Mouse (Mus musculus): ENCODE data around the gene Dapk2. TPM values are rescaled to one million over a fixed set of nuclear protein-coding genes. Genes with fewer than 3 reads are reported as not detected.

Dapk2 gene
- polyA plus RNA-seq, 1 experiment from 2014 or later: 6.0 TPM

- H3K36me3 ChIP-seq: no peaks in the 10 kb centered on the region
- no peak overlapping the region for H3K4me3 ChIP-seq
- H3K27me3 ChIP-seq: no peaks in the 10 kb centered on the region
- no peak overlapping the region for H3K4me2 ChIP-seq (replicated peaks)
- peaks cover 17% of the 10 kb centered on the region for H3K4me1 ChIP-seq
- no peak overlapping the region for H3K27ac ChIP-seq
- no peak for ATAC-seq (ENCODE audit: insufficient number of reproducible peaks, insufficient read depth, low FRiP score, low TSS enrichment)
- no peaks in the 10 kb centered on the region for H3K9me3 ChIP-seq
- H3K9ac ChIP-seq: no peak overlapping the region
- WGBS: 68% methylated on average over 5 of the region's 5 CpGs
Observed at GRCm38 (mm10) chr9:66212802-66213201, 54.8 kb downstream of the Dapk2 start.

- Histone ChIP-seq H3K4me3 (no peak overlapping the region), H3K9me3 (no peaks in the 10 kb centered on the region), H3K36me3 (no peaks in the 10 kb centered on the region), H3K4me2 (replicated peaks) (no peak overlapping the region), H3K27ac (peak overlapping the region; percentile 58; the same call in 1 of the 2 replicates), H3K4me1 (peaks cover 22% of the 10 kb centered on the region), H3K9ac (no peak overlapping the region; the same call in 1 of the 2 replicates), H3K27me3 (no peaks in the 10 kb centered on the region)
- 0 out of 2 replicates have a peak, but pooled peaks have one; percentile 32 for ATAC-seq (ENCODE audit: insufficient number of reproducible peaks, insufficient read depth, low FRiP score, low TSS enrichment)
- WGBS: 32% methylated on average over 5 of the region's 5 CpGs
Observed at GRCm38 (mm10) chr9:66213386-66214032, 55.5 kb downstream of the Dapk2 start.

GRCm38 (mm10) chr9:66215551-66215950 lies 57.5 kb downstream of the Dapk2 start:
- no peaks in the 10 kb centered on the region for H3K9me3 ChIP-seq
- peaks cover 22% of the 10 kb centered on the region for H3K4me1 ChIP-seq
- no peaks in the 10 kb centered on the region for H3K36me3 ChIP-seq
- no peak overlapping the region for H3K9ac ChIP-seq
- no peak overlapping the region for H3K27ac ChIP-seq
- H3K4me2 ChIP-seq (replicated peaks): no peak overlapping the region
- H3K27me3 ChIP-seq: no peaks in the 10 kb centered on the region
- no peak overlapping the region for H3K4me3 ChIP-seq
- no peak for ATAC-seq (ENCODE audit: insufficient number of reproducible peaks, insufficient read depth, low FRiP score, low TSS enrichment)

GRCm38 (mm10) chr9:66217970-66218369 lies 59.9 kb downstream of the Dapk2 start:
- no peak overlapping the region for H3K4me3 ChIP-seq
- peaks cover 15% of the 10 kb centered on the region for H3K4me1 ChIP-seq
- H3K9ac ChIP-seq: no peak overlapping the region
- no peaks in the 10 kb centered on the region for H3K9me3 ChIP-seq
- no peaks in the 10 kb centered on the region for H3K36me3 ChIP-seq
- 67% methylated on average over 4 of the region's 4 CpGs for WGBS
- no peaks in the 10 kb centered on the region for H3K27me3 ChIP-seq
- no peak overlapping the region for H3K27ac ChIP-seq
- no peak overlapping the region for H3K4me2 ChIP-seq (replicated peaks)
- no peak for ATAC-seq (ENCODE audit: insufficient number of reproducible peaks, insufficient read depth, low FRiP score, low TSS enrichment)

GRCm38 (mm10) chr9:66218917-66219725 lies 61.1 kb downstream of the Dapk2 start:
- ATAC-seq (ENCODE audit: insufficient number of reproducible peaks, insufficient read depth, low FRiP score, low TSS enrichment): peak; percentile 52; the same call in 1 of the 2 replicates
- Histone ChIP-seq H3K27me3 (no peaks in the 10 kb centered on the region), H3K9me3 (no peaks in the 10 kb centered on the region), H3K4me3 (no peak overlapping the region), H3K36me3 (no peaks in the 10 kb centered on the region), H3K27ac (no peak overlapping the region), H3K4me2 (replicated peaks) (no peak overlapping the region), H3K9ac (no peak overlapping the region), H3K4me1 (peaks cover 6% of the 10 kb centered on the region)
- WGBS: 76% methylated on average over 10 of the region's 10 CpGs

- H3K27ac ChIP-seq: no peak overlapping the region
- ATAC-seq (ENCODE audit: insufficient number of reproducible peaks, insufficient read depth, low FRiP score, low TSS enrichment): no peak
- no peak overlapping the region for H3K4me3 ChIP-seq
- no peak overlapping the region for H3K9ac ChIP-seq
- no peaks in the 10 kb centered on the region for H3K9me3 ChIP-seq
- no peaks in the 10 kb centered on the region for H3K36me3 ChIP-seq
- H3K27me3 ChIP-seq: no peaks in the 10 kb centered on the region
- 69% methylated on average over 2 of the region's 2 CpGs for WGBS
- H3K4me2 ChIP-seq (replicated peaks): no peak overlapping the region
- no peaks in the 10 kb centered on the region for H3K4me1 ChIP-seq
Observed at GRCm38 (mm10) chr9:66223872-66224271, 65.8 kb downstream of the Dapk2 start.

- H3K4me3 ChIP-seq: no peak overlapping the region
- 69% methylated on average over 5 of the region's 5 CpGs for WGBS
- ATAC-seq (ENCODE audit: insufficient number of reproducible peaks, insufficient read depth, low FRiP score, low TSS enrichment): no peak
- no peaks in the 10 kb centered on the region for H3K4me1 ChIP-seq
- no peak overlapping the region for H3K27ac ChIP-seq
- H3K9me3 ChIP-seq: no peaks in the 10 kb centered on the region
- H3K36me3 ChIP-seq: no peaks in the 10 kb centered on the region
- no peak overlapping the region for H3K4me2 ChIP-seq (replicated peaks)
- H3K9ac ChIP-seq: no peak overlapping the region
- no peaks in the 10 kb centered on the region for H3K27me3 ChIP-seq
Observed at GRCm38 (mm10) chr9:66225737-66226485, 67.9 kb downstream of the Dapk2 start.

- WGBS: 57% methylated on average over 2 of the region's 2 CpGs
- Histone ChIP-seq H3K4me2 (replicated peaks) (no peak overlapping the region), H3K4me1 (no peaks in the 10 kb centered on the region), H3K27me3 (no peaks in the 10 kb centered on the region), H3K9me3 (no peaks in the 10 kb centered on the region), H3K9ac (no peak overlapping the region), H3K27ac (no peak overlapping the region), H3K4me3 (no peak overlapping the region), H3K36me3 (no peaks in the 10 kb centered on the region)
- ATAC-seq (ENCODE audit: insufficient number of reproducible peaks, insufficient read depth, low FRiP score, low TSS enrichment): no peak
Observed at GRCm38 (mm10) chr9:66228456-66229151, 70.6 kb downstream of the Dapk2 start.

GRCm38 (mm10) chr9:66231820-66232479 lies 73.9 kb downstream of the Dapk2 start:
- no peaks in the 10 kb centered on the region for H3K27me3 ChIP-seq
- H3K4me3 ChIP-seq: no peak overlapping the region
- no peaks in the 10 kb centered on the region for H3K36me3 ChIP-seq
- ATAC-seq (ENCODE audit: insufficient number of reproducible peaks, insufficient read depth, low FRiP score, low TSS enrichment): no peak
- no peak overlapping the region for H3K27ac ChIP-seq
- no peaks in the 10 kb centered on the region for H3K4me1 ChIP-seq
- H3K9ac ChIP-seq: no peak overlapping the region
- H3K9me3 ChIP-seq: no peaks in the 10 kb centered on the region
- WGBS: 75% methylated on average over 7 of the region's 7 CpGs
- no peak overlapping the region for H3K4me2 ChIP-seq (replicated peaks)

GRCm38 (mm10) chr9:66236615-66237014 lies 78.6 kb downstream of the Dapk2 start:
- Histone ChIP-seq H3K4me2 (replicated peaks) (no peak overlapping the region), H3K9ac (no peak overlapping the region), H3K4me1 (no peaks in the 10 kb centered on the region), H3K36me3 (no peaks in the 10 kb centered on the region), H3K4me3 (no peak overlapping the region), H3K9me3 (no peaks in the 10 kb centered on the region), H3K27ac (no peak overlapping the region), H3K27me3 (no peaks in the 10 kb centered on the region)
- ATAC-seq (ENCODE audit: insufficient number of reproducible peaks, insufficient read depth, low FRiP score, low TSS enrichment): no peak
- 56% methylated on average over 2 of the region's 2 CpGs for WGBS

- H3K4me1 ChIP-seq: no peaks in the 10 kb centered on the region
- H3K27ac ChIP-seq: no peak overlapping the region
- H3K4me3 ChIP-seq: no peak overlapping the region
- H3K4me2 ChIP-seq (replicated peaks): no peak overlapping the region
- no peaks in the 10 kb centered on the region for H3K36me3 ChIP-seq
- no peaks in the 10 kb centered on the region for H3K9me3 ChIP-seq
- 58% methylated on average over 1 of the region's 1 CpGs for WGBS
- no peaks in the 10 kb centered on the region for H3K27me3 ChIP-seq
- H3K9ac ChIP-seq: no peak overlapping the region
- ATAC-seq (ENCODE audit: insufficient number of reproducible peaks, insufficient read depth, low FRiP score, low TSS enrichment): no peak
Observed at GRCm38 (mm10) chr9:66237742-66238141, 79.7 kb downstream of the Dapk2 start.
